Mouse (Mus musculus) megakaryocyte, embryonic 14.5 days (primary cell): ENCODE measurements around the gene Zbtb38.

ENCODE experiments used
- FLI1 ChIP-seq: IDR thresholded peaks from 2 replicates; pipeline ENCODE4 v1.6.1; 2012; ENCODE audit warnings: low read length, inconsistent platforms, mixed read lengths
- GATA1 ChIP-seq: IDR thresholded peaks from 3 replicates; pipeline ENCODE4 v1.6.1; 2012; ENCODE audit warnings: mixed read lengths, low read length, inconsistent platforms, borderline replicate concordance

GRCm38 (mm10) chr9:96649362-96649761 lies 103.3 kb downstream of the Zbtb38 start:
- TF ChIP-seq GATA1, result no peak
- no peak for TF ChIP-seq FLI1
